Mouse (Mus musculus) c-Kit-negative CD71-positive TER-119-positive erythroid progenitor cells, embryonic 14.5 days (primary cell): ENCODE results near the gene Vmn1r234.
"Not testable (repeated sequence)": the region's sequence is repeated elsewhere in the genome, so short reads cannot be mapped to it uniquely, and the experiment has no call there.

Experiments
- DNase-seq: peaks from one replicate; pipeline ENCODE4 v3.0.0-alpha.2; 2013; ENCODE audit warnings: low read depth, low spot score

Gene Vmn1r234

DNA sequence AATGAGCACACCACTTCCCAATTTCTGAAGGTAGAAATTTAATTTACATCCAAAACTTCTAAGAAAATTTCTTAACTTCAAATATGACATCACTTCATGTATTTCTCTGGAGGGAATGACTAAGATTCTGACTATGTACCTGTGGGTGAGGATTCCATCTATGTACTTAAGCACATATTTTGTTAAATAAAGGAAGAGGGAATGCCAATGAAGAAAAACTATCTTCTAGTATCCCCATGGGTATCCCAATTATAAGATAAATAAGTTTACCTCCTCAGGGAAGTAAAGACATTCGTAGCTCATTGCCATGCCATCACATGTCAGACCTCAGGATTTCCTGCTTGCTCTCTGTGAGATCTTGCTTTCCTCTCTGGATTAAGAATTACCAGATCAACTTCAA lies at the start of gene Vmn1r234:
Gene Vmn1r234 (plus strand): TSS at position 301 of the 400 bp plus-strand sequence.
- DNase-seq = no peak

DNA sequence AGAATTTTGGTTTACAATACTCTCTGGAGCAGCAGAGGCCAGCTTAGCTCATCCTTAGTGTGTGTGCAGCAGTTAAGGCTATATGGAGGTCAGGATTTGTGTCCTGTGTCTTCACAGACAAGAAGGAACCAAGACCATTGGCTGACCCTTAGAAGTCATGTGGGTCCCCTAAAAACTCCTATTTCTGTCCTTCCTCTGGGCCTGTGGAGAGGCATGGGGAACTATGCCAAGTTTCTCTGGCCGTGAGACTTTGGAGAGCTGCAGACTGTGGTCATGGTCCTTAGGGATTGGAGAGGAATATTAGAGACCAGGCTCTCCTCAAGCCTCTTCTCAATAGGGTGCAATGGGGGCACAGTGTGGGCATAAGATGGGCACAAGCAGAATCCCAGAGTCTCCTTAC lies 14.8 kb upstream of the Vmn1r234 start:
- DNase-seq = not testable (repeated sequence)

DNA sequence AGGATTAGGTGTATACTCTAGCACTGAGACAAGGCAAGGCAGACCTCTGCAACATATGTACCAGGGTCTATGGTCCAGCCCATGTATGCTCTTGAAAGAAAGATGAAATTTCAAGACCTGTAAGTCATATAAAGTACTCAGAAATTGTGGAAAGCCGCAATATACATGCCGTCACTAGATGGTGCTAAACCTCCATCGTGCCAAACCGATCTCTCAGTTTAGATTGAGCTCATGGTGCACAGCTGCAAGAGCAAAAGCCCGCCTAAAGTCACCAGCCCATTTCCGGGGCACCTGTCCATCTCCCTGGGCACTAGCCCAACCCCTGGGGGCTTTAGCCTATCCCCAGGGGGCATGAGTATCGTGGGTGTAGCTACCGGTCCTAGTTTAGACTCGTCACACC lies 5.8 kb downstream of the Vmn1r234 start:
- DNase-seq = no peak

DNA sequence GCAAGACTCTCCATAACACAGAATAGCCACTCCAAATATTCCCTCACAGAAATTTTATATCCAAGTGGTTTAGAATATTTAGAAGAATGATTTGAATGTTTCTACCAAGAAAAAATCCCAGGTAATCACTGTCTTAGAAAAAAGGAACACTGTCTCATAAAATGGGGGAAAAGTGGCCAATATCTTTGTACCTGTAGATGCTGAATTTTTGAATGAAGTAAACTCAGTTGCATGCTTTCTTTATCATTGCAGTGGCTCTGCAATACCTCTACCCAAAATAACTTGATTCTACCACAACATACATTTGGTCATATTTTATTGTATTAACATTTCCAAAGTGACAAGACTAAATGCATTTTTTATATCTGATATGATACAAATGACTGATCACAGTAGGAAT lies 30.2 kb downstream of the Vmn1r234 start, which contains the start of gene Vmn1r235:
Gene Vmn1r235 (plus strand): TSS at position 301 of the 400 bp plus-strand sequence.
- no peak for DNase-seq

DNA sequence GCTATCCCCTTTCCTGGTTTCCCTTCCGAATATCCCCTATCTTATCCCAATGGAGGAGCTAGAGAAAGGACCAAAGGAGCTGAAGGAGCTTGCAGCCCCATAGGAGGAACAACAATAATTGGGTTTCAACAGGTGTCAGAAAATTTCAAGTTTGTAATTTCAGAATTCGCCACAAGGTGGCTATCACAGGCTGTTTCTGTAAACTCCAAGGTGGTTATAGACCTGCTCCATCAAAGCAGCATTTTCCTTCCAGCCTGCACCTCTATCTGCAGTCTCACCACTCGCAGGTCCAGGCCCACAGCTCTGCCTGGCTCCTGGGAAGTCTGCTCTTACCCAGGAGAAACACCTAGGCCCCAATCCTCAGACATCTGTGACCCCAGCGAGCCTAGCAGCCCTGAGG lies 46.2 kb downstream of the Vmn1r234 start:
- DNase-seq = no peak

DNA sequence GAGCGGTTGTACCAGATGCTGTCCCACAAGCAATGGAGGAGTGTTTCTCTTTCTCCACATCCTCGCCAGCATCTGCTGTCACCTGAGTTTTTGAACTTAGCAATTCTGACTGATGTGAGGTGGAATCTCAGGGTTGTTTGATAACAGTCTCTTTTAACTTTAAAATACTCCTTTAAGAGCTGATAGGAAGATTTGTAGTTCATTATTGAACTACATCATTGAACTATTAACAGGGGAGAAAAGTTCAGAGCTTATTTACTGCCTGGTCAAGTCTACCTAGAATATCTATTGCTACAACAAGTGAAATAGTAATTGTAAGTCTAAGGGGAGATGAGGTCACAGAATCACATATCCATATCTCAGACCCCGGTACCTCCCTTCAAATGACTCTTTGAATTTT lies 56.8 kb downstream of the Vmn1r234 start, which contains the start of gene Vmn1r236:
Gene Vmn1r236 (plus strand): TSS at position 301 of the 400 bp plus-strand sequence.
- no peak for DNase-seq

DNA sequence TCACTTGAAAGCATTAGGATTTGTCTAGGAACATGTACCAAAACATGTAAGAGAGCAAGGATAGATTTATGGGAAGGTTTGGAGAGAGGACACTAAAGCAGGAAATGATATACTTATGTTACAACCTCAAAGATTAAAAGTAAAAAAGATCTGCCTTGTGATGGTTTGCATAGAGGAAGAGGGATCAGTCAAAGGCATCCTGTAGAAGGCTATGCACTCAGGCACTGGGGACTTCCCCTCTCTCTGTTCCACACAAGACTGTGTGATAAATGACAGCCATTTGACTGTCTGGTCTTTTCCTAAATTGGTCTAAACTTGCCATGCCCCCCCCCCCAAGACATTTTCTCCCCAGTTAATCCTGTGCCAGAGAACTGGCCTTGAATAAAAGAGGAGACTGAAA lies 58.5 kb downstream of the Vmn1r234 start:
- DNase-seq = no peak
